Mouse (Mus musculus) forebrain, embryonic 12.5 days (tissue): ENCODE measurements around the gene Ebf1. TPM values are rescaled to one million over a fixed set of nuclear protein-coding genes. Genes with fewer than 3 reads are reported as not detected.
A peak's percentile ranks its signal among the peaks of the same experiment; 100 is the strongest.

ENCODE experiments used
- ATAC-seq: fragments of 200-750 bp; cut with Nextera tagmentation; 2 replicates; pipeline ENCODE4 v1.8.0; 2017; ENCODE audit warnings: moderate TSS enrichment; ENCODE audit not compliant: low FRiP score
- H3K27ac ChIP-seq: fragments of 300-500 bp; sonication (generic); 2 replicates; pipeline ENCODE4 v1.5.1; 2016; ENCODE audit warnings: mild to moderate bottlenecking
- H3K27me3 ChIP-seq: fragments of 300-500 bp; sonication (generic); 2 replicates; pipeline ENCODE4 v1.6.1; 2016; ENCODE audit warnings: mild to moderate bottlenecking
- H3K36me3 ChIP-seq: fragments of 300-500 bp; sonication (generic); replicated peaks from 2 replicates; pipeline ENCODE4 v1.6.1; 2016; ENCODE audit warnings: mild to moderate bottlenecking
- H3K4me1 ChIP-seq: fragments of 300-500 bp; sonication (generic); 2 replicates; pipeline ENCODE4 v1.6.1; 2016
- H3K4me2 ChIP-seq: fragments of 300-500 bp; sonication (generic); 2 replicates; pipeline ENCODE4 v1.6.1; 2016; ENCODE audit warnings: mild to moderate bottlenecking, moderate library complexity
- H3K4me3 ChIP-seq: fragments of 300-500 bp; sonication (generic); replicated peaks from 2 replicates; pipeline ENCODE4 v1.5.1; 2016; ENCODE audit warnings: mild to moderate bottlenecking
- H3K9ac ChIP-seq: fragments of 300-500 bp; sonication (generic); 2 replicates; pipeline ENCODE4 v1.6.1; 2016; ENCODE audit warnings: mild to moderate bottlenecking
- H3K9me3 ChIP-seq: fragments of 300-500 bp; sonication (generic); 2 replicates; pipeline ENCODE4 v1.6.1; 2016
- WGBS: fragments of 180-500 bp; shearing (Covaris S2); methylation state at CpG from one replicate; pipeline ENCODE4 v1.1.7; 2016; 5-methylcytosine and 5-hydroxymethylcytosine counted together
- polyA plus RNA-seq: library from polyadenylated mRNA; unstranded; fragments of >200 nt; fragmentation: Nextera tagmentation; extraction: Ambion mirVana; gene quantifications from 2 replicates; pipeline ENCODE4 v1.2.1, GENCODE M21; 2016

Gene Ebf1
- polyA plus RNA-seq, 1 experiment from 2014 or later, result 26.8 TPM

GRCm38 (mm10) chr11:44641496-44641895 lies 24.4 kb downstream of the Ebf1 start:
- ATAC-seq, result no peak
- no peak overlapping the region for H3K4me2 ChIP-seq
- H3K4me1 ChIP-seq, result 0 out of 2 replicates have a peak, but pooled peaks cover 5% of the 10 kb centered on the region
- H3K9ac ChIP-seq, result no peak overlapping the region
- H3K27me3 ChIP-seq, result peaks cover 60% of the 10 kb centered on the region
- no peak overlapping the region for H3K27ac ChIP-seq
- H3K4me3 ChIP-seq, result no peak overlapping the region
- H3K9me3 ChIP-seq, result no peaks in the 10 kb centered on the region
- whole genome bisulfite sequencing, result 90% methylated on average over 2 of the region's 2 CpGs
- no peaks in the 10 kb centered on the region for H3K36me3 ChIP-seq

- no peak; the same call in 1 of the 2 replicates for ATAC-seq
- H3K36me3 ChIP-seq, result no peaks in the 10 kb centered on the region
- peaks cover 47% of the 10 kb centered on the region for H3K4me1 ChIP-seq
- peak overlapping the region; percentile 13; the same call in 1 of the 2 replicates for H3K4me2 ChIP-seq
- H3K27me3 ChIP-seq, result peaks cover 65% of the 10 kb centered on the region
- no peaks in the 10 kb centered on the region for H3K9me3 ChIP-seq
- WGBS, result 10% methylated on average over 8 of the region's 8 CpGs
- no peak overlapping the region for H3K9ac ChIP-seq
- peak overlapping the region; percentile 15; the same call in 1 of the 2 replicates for H3K27ac ChIP-seq
- no peak overlapping the region for H3K4me3 ChIP-seq
Observed at GRCm38 (mm10) chr11:44654340-44655019, 37.4 kb downstream of the Ebf1 start.

GRCm38 (mm10) chr11:44655468-44655867 lies 38.4 kb downstream of the Ebf1 start:
- Histone ChIP-seq H3K27me3 (peaks cover 67% of the 10 kb centered on the region), H3K9ac (no peak overlapping the region), H3K4me3 (no peak overlapping the region), H3K36me3 (no peaks in the 10 kb centered on the region), H3K4me1 (peaks cover 39% of the 10 kb centered on the region), H3K9me3 (no peaks in the 10 kb centered on the region), H3K27ac (no peak overlapping the region), H3K4me2 (peak overlapping the region; percentile 13; the same call in 1 of the 2 replicates)
- 25% methylated on average over 5 of the region's 5 CpGs for WGBS
- ATAC-seq, result 0 out of 2 replicates have a peak, but pooled peaks have one; percentile 24

- peaks cover 32% of the 10 kb centered on the region for H3K4me1 ChIP-seq
- no peak overlapping the region for H3K27ac ChIP-seq
- peaks cover 68% of the 10 kb centered on the region for H3K27me3 ChIP-seq
- H3K4me3 ChIP-seq, result no peak overlapping the region
- no peaks in the 10 kb centered on the region for H3K9me3 ChIP-seq
- no peaks in the 10 kb centered on the region for H3K36me3 ChIP-seq
- H3K4me2 ChIP-seq, result no peak overlapping the region
- ATAC-seq, result peak; percentile 62; the same call in 1 of the 2 replicates
- no peak overlapping the region for H3K9ac ChIP-seq
Observed at GRCm38 (mm10) chr11:44656916-44657315, 39.8 kb downstream of the Ebf1 start.

GRCm38 (mm10) chr11:44657833-44658395 lies 40.8 kb downstream of the Ebf1 start:
- Histone ChIP-seq H3K9ac (no peak overlapping the region), H3K9me3 (no peaks in the 10 kb centered on the region), H3K36me3 (no peaks in the 10 kb centered on the region), H3K4me3 (no peak overlapping the region), H3K27me3 (peaks cover 66% of the 10 kb centered on the region), H3K4me1 (peaks cover 33% of the 10 kb centered on the region), H3K4me2 (no peak overlapping the region), H3K27ac (peak overlapping the region; percentile 53; the same call in 1 of the 2 replicates)
- no peak for ATAC-seq
- 56% methylated on average over 6 of the region's 6 CpGs for WGBS

GRCm38 (mm10) chr11:44661875-44662274 lies 44.8 kb downstream of the Ebf1 start:
- no peaks in the 10 kb centered on the region for H3K36me3 ChIP-seq
- 95% methylated on average over 5 of the region's 5 CpGs for WGBS
- no peak overlapping the region for H3K4me3 ChIP-seq
- H3K4me1 ChIP-seq, result peaks cover 44% of the 10 kb centered on the region
- no peak overlapping the region for H3K27ac ChIP-seq
- no peak overlapping the region for H3K4me2 ChIP-seq
- peaks cover 76% of the 10 kb centered on the region for H3K27me3 ChIP-seq
- no peaks in the 10 kb centered on the region for H3K9me3 ChIP-seq
- no peak overlapping the region for H3K9ac ChIP-seq
- ATAC-seq, result no peak

- Histone ChIP-seq H3K4me3 (no peak overlapping the region), H3K9ac (no peak overlapping the region), H3K9me3 (no peaks in the 10 kb centered on the region), H3K27ac (no peak overlapping the region), H3K36me3 (no peaks in the 10 kb centered on the region), H3K27me3 (peaks cover 82% of the 10 kb centered on the region), H3K4me2 (no peak overlapping the region), H3K4me1 (peaks cover 34% of the 10 kb centered on the region)
- ATAC-seq, result no peak
- WGBS, result 41% methylated on average over 4 of the region's 4 CpGs
Observed at GRCm38 (mm10) chr11:44663609-44664141, 46.6 kb downstream of the Ebf1 start.

- H3K4me3 ChIP-seq, result peak overlapping the region; percentile 11; the same call in 1 of the 2 replicates
- peak overlapping the region; percentile 45; the same call in 1 of the 2 replicates for H3K9ac ChIP-seq
- peaks cover 34% of the 10 kb centered on the region for H3K4me1 ChIP-seq
- H3K27me3 ChIP-seq, result peaks cover 86% of the 10 kb centered on the region
- ATAC-seq, result peak; percentile 60; the same call in 1 of the 2 replicates
- no peaks in the 10 kb centered on the region for H3K9me3 ChIP-seq
- under 1% methylated on average over 18 of the region's 18 CpGs for WGBS
- peak overlapping the region; percentile 58; the same call in 1 of the 2 replicates for H3K27ac ChIP-seq
- peak overlapping the region; percentile 53 for H3K4me2 ChIP-seq
- no peaks in the 10 kb centered on the region for H3K36me3 ChIP-seq
Observed at GRCm38 (mm10) chr11:44665156-44665682, 48.1 kb downstream of the Ebf1 start.

GRCm38 (mm10) chr11:44665741-44666531 lies 48.8 kb downstream of the Ebf1 start:
- no peak overlapping the region for H3K9ac ChIP-seq
- H3K27ac ChIP-seq, result peak overlapping the region; percentile 58
- H3K4me3 ChIP-seq, result no peak overlapping the region

GRCm38 (mm10) chr11:44666741-44667140 lies 49.6 kb downstream of the Ebf1 start:
- H3K9me3 ChIP-seq, result no peaks in the 10 kb centered on the region
- H3K36me3 ChIP-seq, result no peaks in the 10 kb centered on the region
- H3K27me3 ChIP-seq, result peaks cover 77% of the 10 kb centered on the region
- H3K9ac ChIP-seq, result no peak overlapping the region
- no peak overlapping the region for H3K4me3 ChIP-seq
- WGBS, result 55% methylated on average over 4 of the region's 4 CpGs
- no peak overlapping the region for H3K27ac ChIP-seq
- ATAC-seq, result no peak
- H3K4me2 ChIP-seq, result no peak overlapping the region
- peaks cover 34% of the 10 kb centered on the region for H3K4me1 ChIP-seq

More at GRCm38 (mm10) chr11:44665741-44666531, 48.8 kb downstream of the Ebf1 start:
- no peaks in the 10 kb centered on the region for H3K9me3 ChIP-seq
- peaks cover 85% of the 10 kb centered on the region for H3K27me3 ChIP-seq
- H3K4me2 ChIP-seq, result peak overlapping the region; percentile 53
- no peaks in the 10 kb centered on the region for H3K36me3 ChIP-seq
- no peak; the same call in 1 of the 2 replicates for ATAC-seq
- H3K4me1 ChIP-seq, result peaks cover 34% of the 10 kb centered on the region
- 25% methylated on average over 7 of the region's 7 CpGs for WGBS

GRCm38 (mm10) chr11:44681306-44681705 lies 64.2 kb downstream of the Ebf1 start:
- Histone ChIP-seq H3K27ac (no peak overlapping the region), H3K36me3 (no peaks in the 10 kb centered on the region), H3K9ac (no peak overlapping the region), H3K9me3 (no peaks in the 10 kb centered on the region), H3K4me1 (peaks cover 28% of the 10 kb centered on the region), H3K27me3 (peaks cover 54% of the 10 kb centered on the region), H3K4me2 (no peak overlapping the region), H3K4me3 (no peak overlapping the region)
- no peak for ATAC-seq
- 94% methylated on average over 2 of the region's 2 CpGs for WGBS

GRCm38 (mm10) chr11:44681995-44682394 lies 64.9 kb downstream of the Ebf1 start:
- Histone ChIP-seq H3K36me3 (no peaks in the 10 kb centered on the region), H3K27me3 (peaks cover 57% of the 10 kb centered on the region), H3K27ac (no peak overlapping the region), H3K4me2 (no peak overlapping the region), H3K4me1 (peaks cover 28% of the 10 kb centered on the region), H3K9me3 (no peaks in the 10 kb centered on the region), H3K4me3 (no peak overlapping the region), H3K9ac (no peak overlapping the region)
- WGBS, result 97% methylated on average over 4 of the region's 4 CpGs
- 0 out of 2 replicates have a peak, but pooled peaks have one; percentile 57 for ATAC-seq
